Mouse (Mus musculus) megakaryocyte progenitor cell, adult 5-6 weeks (primary cell): ENCODE measurements at regions not wholly inside any gene's neighbourhood (a gene's known extent, or its start where the extent isn't known, plus 50 kb on each side); places are given as distances from the start of the nearest gene placed in this dataset.
"Not testable (repeated sequence)": the region's sequence is repeated elsewhere in the genome, so short reads cannot be mapped to it uniquely, and the experiment has no call there.

Experiments used
- ATAC-seq: replicated peaks from 2 replicates; pipeline ENCODE4 v1.8.0; 2016; ENCODE audit warnings: mild to moderate bottlenecking, moderate TSS enrichment, inconsistent platforms; ENCODE audit not compliant: poor library complexity

- ATAC-seq = no peak
Measured at GRCm38 (mm10) chr3:83416536-83416935, 288.8 kb downstream of the Dchs2 start.

- no peak for ATAC-seq
Measured at GRCm38 (mm10) chr3:83424267-83424666, 296.5 kb downstream of the Dchs2 start.

- no peak for ATAC-seq
Measured at GRCm38 (mm10) chr3:83429376-83429775, 301.6 kb downstream of the Dchs2 start.

GRCm38 (mm10) chr3:83446154-83446667 lies 318.5 kb downstream of the Dchs2 start:
- no peak for ATAC-seq

- no peak for ATAC-seq
Measured at GRCm38 (mm10) chr3:83450662-83451061, 315.5 kb upstream of the Sfrp2 start.

GRCm38 (mm10) chr3:83451317-83451716 lies 314.8 kb upstream of the Sfrp2 start:
- ATAC-seq = no peak

GRCm38 (mm10) chr3:83453462-83453861 lies 312.7 kb upstream of the Sfrp2 start:
- ATAC-seq = no peak

- ATAC-seq = no peak
Measured at GRCm38 (mm10) chr3:83458450-83458849, 307.7 kb upstream of the Sfrp2 start.

GRCm38 (mm10) chr3:83479251-83479650 lies 286.9 kb upstream of the Sfrp2 start:
- no peak for ATAC-seq

GRCm38 (mm10) chr3:83480176-83480575 lies 285.9 kb upstream of the Sfrp2 start:
- ATAC-seq = no peak

- no peak for ATAC-seq
Measured at GRCm38 (mm10) chr3:83486192-83486716, 279.9 kb upstream of the Sfrp2 start.

- no peak for ATAC-seq
Measured at GRCm38 (mm10) chr3:83495584-83495983, 270.5 kb upstream of the Sfrp2 start.

- ATAC-seq = no peak
Measured at GRCm38 (mm10) chr3:83503901-83504300, 262.2 kb upstream of the Sfrp2 start.

- ATAC-seq = no peak
Measured at GRCm38 (mm10) chr3:83516614-83517013, 249.5 kb upstream of the Sfrp2 start.

- no peak for ATAC-seq
Measured at GRCm38 (mm10) chr3:83517914-83518635, 248.0 kb upstream of the Sfrp2 start.

GRCm38 (mm10) chr3:83530243-83530847 lies 235.8 kb upstream of the Sfrp2 start:
- no peak for ATAC-seq

- ATAC-seq = not testable (repeated sequence)
Measured at GRCm38 (mm10) chr3:83536624-83537023, 229.5 kb upstream of the Sfrp2 start.

GRCm38 (mm10) chr3:83537231-83537630 lies 228.9 kb upstream of the Sfrp2 start:
- ATAC-seq = no peak

- no peak for ATAC-seq
Measured at GRCm38 (mm10) chr3:83537711-83538110, 228.4 kb upstream of the Sfrp2 start.

GRCm38 (mm10) chr3:83538898-83539297 lies 227.2 kb upstream of the Sfrp2 start:
- ATAC-seq = no peak

- ATAC-seq = no peak
Measured at GRCm38 (mm10) chr3:83540997-83541932, 224.9 kb upstream of the Sfrp2 start.
